Mouse (Mus musculus) megakaryocyte progenitor cell, adult 5-6 weeks (primary cell): ENCODE measurements around the gene Cul3. TPM values are rescaled to one million over a fixed set of nuclear protein-coding genes. Genes with fewer than 3 reads are reported as not detected.

Experiments used
- total RNA-seq, 2 experiments: library from RNA; stranded (forward) in 1 of 2; stranded (reverse) in 1 of 2; fragments of 157-497, 149-512 nt in 1 of 2; fragments of 200-1000 nt in 1 of 2; gene quantifications; 2 replicates each; pipeline versions ENCODE4 v1.2.3 to v1.2.4; 2015 to 2017

Cul3 gene
- total RNA-seq, 2 experiments from 2014 or later = 142 to 274 TPM

Other genes with a start within 250 kb of the Cul3 start
- gene Fam124b, start 122.0 kb downstream of the Cul3 start, total RNA-seq (2015) = not detected in 2 replicates
- not detected in 2 replicates for gene Fam124b, start 122.0 kb downstream of the Cul3 start, total RNA-seq (2017)
- not detected in 2 replicates for gene Gm45261, start 121.0 kb upstream of the Cul3 start, total RNA-seq (2015)
- gene Gm45261, start 121.0 kb upstream of the Cul3 start, total RNA-seq (2017) = not detected in 2 replicates